Mouse (Mus musculus): ENCODE results near the gene Gga2. TPM values are rescaled to one million over a fixed set of nuclear protein-coding genes. Genes with fewer than 3 reads are reported as not detected.

Gga2 gene
- polyA plus RNA-seq, 1 experiment from 2014 or later = 98.0 TPM

DNA sequence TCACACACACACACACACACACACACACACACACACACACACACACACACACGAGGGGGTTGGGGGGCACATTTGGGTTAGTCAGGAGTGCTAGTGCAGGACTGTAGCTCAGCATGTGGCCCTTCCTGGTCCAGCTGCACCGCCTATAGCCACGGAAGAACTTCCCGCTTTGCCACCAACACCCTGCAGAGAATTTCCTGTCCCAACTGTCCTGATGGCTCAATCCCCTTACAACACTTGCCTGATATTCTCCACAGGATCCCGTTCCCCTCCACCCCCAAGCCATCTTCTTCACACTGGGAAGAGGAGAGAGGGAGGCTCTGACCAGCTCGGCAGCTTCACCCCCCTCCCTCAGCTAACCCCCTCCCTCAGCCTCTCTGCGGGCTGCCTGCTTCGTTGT, 20.6 kb downstream of the Gga2 start:
- Histone ChIP-seq H3K27me3 (replicated peaks) (no peaks in the 10 kb centered on the region), H3K9me3 (replicated peaks) (peaks cover 10% of the 10 kb centered on the region), H3K9ac (no peak overlapping the region), H3K4me1 (replicated peaks) (no peaks in the 10 kb centered on the region), H3K4me3 (no peak overlapping the region), H3K4me2 (no peak overlapping the region), H3K36me3 (peaks cover 88% of the 10 kb centered on the region), H3K27ac (ENCODE audit: poor library complexity, severe bottlenecking) (no peak overlapping the region)
- ATAC-seq (ENCODE audit: insufficient number of reproducible peaks, low FRiP score) = no peak
- 74% methylated on average over 8 of the region's 8 CpGs for WGBS

- Histone ChIP-seq H3K4me1 (replicated peaks) (no peaks in the 10 kb centered on the region), H3K9ac (no peak overlapping the region), H3K36me3 (peaks cover 91% of the 10 kb centered on the region), H3K4me2 (no peak overlapping the region), H3K4me3 (no peak overlapping the region), H3K9me3 (replicated peaks) (peaks cover 10% of the 10 kb centered on the region), H3K27ac (ENCODE audit: poor library complexity, severe bottlenecking) (no peak overlapping the region), H3K27me3 (replicated peaks) (no peaks in the 10 kb centered on the region)
- 84% methylated on average over 5 of the region's 5 CpGs for WGBS
- ATAC-seq (ENCODE audit: insufficient number of reproducible peaks, low FRiP score) = no peak
These were observed 25.1 kb downstream of the Gga2 start for GRCm38 (mm10) chr7:121995961-121996360.

GRCm38 (mm10) chr7:121981307-121981871, 39.6 kb downstream of the Gga2 start, which contains the start of gene Cog7:
Cog7 (minus strand) TSS chr7:121981711.
- Histone ChIP-seq H3K27ac (ENCODE audit: poor library complexity, severe bottlenecking) (no peak within 1 kb of the TSS), H3K4me1 (replicated peaks) (0 out of 2 replicates have a peak, but pooled peaks cover 2% of the 10 kb centered on the region), H3K36me3 (peaks cover 4% of the 10 kb centered on the region; the same call in 1 of the 2 replicates), H3K9ac (peak within 1 kb of the TSS; percentile 84), H3K4me3 (peak within 1 kb of the TSS; percentile 88), H3K4me2 (peak within 1 kb of the TSS; percentile 74), H3K9me3 (replicated peaks) (no peaks in the 10 kb centered on the region), H3K27me3 (replicated peaks) (no peaks in the 10 kb centered on the region)
- WGBS = under 1% methylated on average over 55 of the region's 55 CpGs
- peak; percentile 88 for ATAC-seq (ENCODE audit: insufficient number of reproducible peaks, low FRiP score)

DNA sequence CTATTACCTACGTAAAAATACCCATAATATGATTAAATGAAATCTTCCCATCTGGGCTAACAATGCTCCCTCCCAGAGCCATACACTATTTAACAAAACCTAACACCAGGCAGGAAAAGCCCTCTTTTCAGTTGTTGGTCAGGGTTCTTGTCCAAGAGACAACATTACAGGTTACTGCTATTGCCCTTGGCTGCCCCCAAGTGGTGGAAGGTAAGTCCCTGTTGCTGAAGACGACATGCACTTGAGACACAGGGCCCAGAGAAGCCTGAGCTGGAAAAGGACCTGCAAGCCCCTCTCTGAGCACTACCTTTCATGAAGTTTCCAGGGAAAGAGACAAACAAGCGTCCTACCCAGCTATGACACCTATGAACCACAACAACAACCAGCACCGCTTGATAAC, 46.0 kb downstream of the Gga2 start:
- WGBS = 52% methylated on average over 4 of the region's 4 CpGs
- Histone ChIP-seq H3K36me3 (peaks cover 38% of the 10 kb centered on the region), H3K9ac (no peak overlapping the region), H3K4me1 (replicated peaks) (no peaks in the 10 kb centered on the region), H3K4me2 (no peak overlapping the region), H3K9me3 (replicated peaks) (no peaks in the 10 kb centered on the region), H3K27ac (ENCODE audit: poor library complexity, severe bottlenecking) (no peak overlapping the region), H3K27me3 (replicated peaks) (no peaks in the 10 kb centered on the region), H3K4me3 (no peak overlapping the region)
- no peak for ATAC-seq (ENCODE audit: insufficient number of reproducible peaks, low FRiP score)

DNA sequence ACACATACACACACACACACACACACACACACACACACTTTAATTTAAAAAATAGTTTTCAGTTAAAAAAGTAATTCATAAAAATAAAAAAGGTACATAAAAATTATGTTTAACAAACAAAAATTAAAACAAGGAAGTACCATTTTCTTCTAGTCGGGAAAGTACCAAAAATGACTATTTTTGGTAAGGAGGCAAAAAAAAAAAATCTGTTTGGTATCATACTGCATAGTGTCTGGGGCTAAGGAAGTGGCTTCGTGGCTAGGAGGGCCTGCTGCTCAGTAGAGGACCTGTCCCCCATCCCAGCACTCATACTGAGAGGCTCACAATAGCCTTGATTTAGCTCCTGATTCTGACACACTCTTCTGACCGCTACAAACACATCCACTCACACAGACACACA, 49.3 kb downstream of the Gga2 start:
- no peak for ATAC-seq (ENCODE audit: insufficient number of reproducible peaks, low FRiP score)
- H3K4me3 ChIP-seq = no peak overlapping the region
- H3K27ac ChIP-seq (ENCODE audit: poor library complexity, severe bottlenecking) = no peak overlapping the region
- H3K27me3 ChIP-seq (replicated peaks) = no peaks in the 10 kb centered on the region
- H3K9me3 ChIP-seq (replicated peaks) = no peaks in the 10 kb centered on the region
- H3K36me3 ChIP-seq = peaks cover 42% of the 10 kb centered on the region
- H3K9ac ChIP-seq = no peak overlapping the region
- H3K4me1 ChIP-seq (replicated peaks) = peaks cover 5% of the 10 kb centered on the region
- H3K4me2 ChIP-seq = no peak overlapping the region
- WGBS = 83% methylated on average over 3 of the region's 3 CpGs

GRCm38 (mm10) chr7:121970250-121970649, 50.8 kb downstream of the Gga2 start:
- Histone ChIP-seq H3K27ac (ENCODE audit: poor library complexity, severe bottlenecking) (no peak overlapping the region), H3K4me2 (no peak overlapping the region), H3K9me3 (replicated peaks) (no peaks in the 10 kb centered on the region), H3K4me3 (no peak overlapping the region), H3K36me3 (peaks cover 41% of the 10 kb centered on the region), H3K9ac (no peak overlapping the region), H3K27me3 (replicated peaks) (no peaks in the 10 kb centered on the region), H3K4me1 (replicated peaks) (peaks cover 5% of the 10 kb centered on the region)
- 70% methylated on average over 9 of the region's 9 CpGs for WGBS
- no peak for ATAC-seq (ENCODE audit: insufficient number of reproducible peaks, low FRiP score)

- Histone ChIP-seq H3K4me1 (replicated peaks) (peaks cover 5% of the 10 kb centered on the region), H3K4me2 (no peak overlapping the region), H3K9me3 (replicated peaks) (peaks cover 3% of the 10 kb centered on the region), H3K27me3 (replicated peaks) (no peaks in the 10 kb centered on the region), H3K36me3 (peaks cover 41% of the 10 kb centered on the region), H3K27ac (ENCODE audit: poor library complexity, severe bottlenecking) (no peak overlapping the region), H3K4me3 (no peak overlapping the region), H3K9ac (no peak overlapping the region)
- ATAC-seq (ENCODE audit: insufficient number of reproducible peaks, low FRiP score) = no peak
- 88% methylated on average over 9 of the region's 9 CpGs for WGBS
These were observed 52.2 kb downstream of the Gga2 start for GRCm38 (mm10) chr7:121968816-121969215.

GRCm38 (mm10) chr7:121968242-121968641, 52.8 kb downstream of the Gga2 start:
- H3K4me3 ChIP-seq = no peak overlapping the region
- peaks cover 8% of the 10 kb centered on the region for H3K4me1 ChIP-seq (replicated peaks)
- no peak for ATAC-seq (ENCODE audit: insufficient number of reproducible peaks, low FRiP score)
- no peaks in the 10 kb centered on the region for H3K27me3 ChIP-seq (replicated peaks)
- peaks cover 3% of the 10 kb centered on the region for H3K9me3 ChIP-seq (replicated peaks)
- H3K27ac ChIP-seq (ENCODE audit: poor library complexity, severe bottlenecking) = no peak overlapping the region
- peaks cover 35% of the 10 kb centered on the region for H3K36me3 ChIP-seq
- H3K4me2 ChIP-seq = no peak overlapping the region
- 23% methylated on average over 8 of the region's 8 CpGs for WGBS
- no peak overlapping the region for H3K9ac ChIP-seq

DNA sequence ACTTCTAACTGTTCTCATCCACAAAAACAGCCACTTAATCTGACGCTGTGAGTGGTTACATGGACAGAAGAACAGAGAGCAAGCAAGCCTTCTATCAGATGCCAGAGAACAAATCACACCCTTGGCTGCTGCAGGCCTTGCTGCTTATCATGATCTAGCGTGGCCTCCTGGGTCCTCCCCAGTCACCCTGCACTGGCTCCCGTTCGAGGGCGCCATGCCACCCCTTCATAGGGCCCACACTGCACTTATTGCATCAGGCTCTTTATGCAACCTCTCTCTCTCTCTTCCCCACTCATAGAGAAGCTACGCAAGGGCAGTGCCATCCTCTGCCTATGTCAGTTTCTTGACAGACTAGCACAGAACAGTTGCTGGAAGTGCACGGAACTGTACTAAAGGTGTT, 54.9 kb downstream of the Gga2 start:
- no peak overlapping the region for H3K9ac ChIP-seq
- H3K9me3 ChIP-seq (replicated peaks) = peaks cover 3% of the 10 kb centered on the region
- WGBS = 83% methylated on average over 7 of the region's 7 CpGs
- H3K4me3 ChIP-seq = no peak overlapping the region
- H3K4me2 ChIP-seq = no peak overlapping the region
- H3K27me3 ChIP-seq (replicated peaks) = no peaks in the 10 kb centered on the region
- no peak overlapping the region for H3K27ac ChIP-seq (ENCODE audit: poor library complexity, severe bottlenecking)
- H3K36me3 ChIP-seq = peaks cover 38% of the 10 kb centered on the region
- ATAC-seq (ENCODE audit: insufficient number of reproducible peaks, low FRiP score) = no peak
- H3K4me1 ChIP-seq (replicated peaks) = peaks cover 9% of the 10 kb centered on the region

GRCm38 (mm10) chr7:121963883-121964398, 57.1 kb downstream of the Gga2 start:
- H3K4me2 ChIP-seq = no peak overlapping the region
- H3K4me3 ChIP-seq = no peak overlapping the region
- H3K9ac ChIP-seq = no peak overlapping the region
- H3K27me3 ChIP-seq (replicated peaks) = no peaks in the 10 kb centered on the region
- H3K27ac ChIP-seq (ENCODE audit: poor library complexity, severe bottlenecking) = no peak overlapping the region
- peaks cover 3% of the 10 kb centered on the region for H3K9me3 ChIP-seq (replicated peaks)
- H3K4me1 ChIP-seq (replicated peaks) = peaks cover 9% of the 10 kb centered on the region
- H3K36me3 ChIP-seq = peaks cover 27% of the 10 kb centered on the region
- 54% methylated on average over 6 of the region's 6 CpGs for WGBS
- ATAC-seq (ENCODE audit: insufficient number of reproducible peaks, low FRiP score) = no peak

DNA sequence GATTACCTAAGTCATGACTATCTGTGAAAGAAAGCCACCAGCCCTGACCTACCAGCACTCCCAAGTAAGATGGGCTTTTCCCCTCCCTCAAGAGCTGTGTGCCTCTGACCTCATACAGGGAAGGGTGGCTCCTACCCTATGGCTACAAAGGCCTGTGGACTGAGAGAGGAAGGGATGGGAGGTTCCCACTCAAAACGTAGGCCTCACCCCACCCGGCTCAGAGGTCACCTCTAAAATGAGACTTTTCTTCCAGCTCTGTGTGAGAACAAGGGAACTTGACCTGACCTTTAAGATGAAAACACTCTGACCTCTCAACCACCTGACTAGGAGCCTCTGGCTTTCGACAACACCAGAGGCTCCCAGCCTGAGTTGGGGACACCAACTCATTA, 58.5 kb downstream of the Gga2 start:
- H3K9ac ChIP-seq = no peak overlapping the region
- H3K9me3 ChIP-seq (replicated peaks) = peaks cover 3% of the 10 kb centered on the region
- H3K4me1 ChIP-seq (replicated peaks) = peaks cover 4% of the 10 kb centered on the region; the same call in 1 of the 2 replicates
- H3K27ac ChIP-seq (ENCODE audit: poor library complexity, severe bottlenecking) = no peak overlapping the region
- ATAC-seq (ENCODE audit: insufficient number of reproducible peaks, low FRiP score) = no peak
- no peaks in the 10 kb centered on the region for H3K27me3 ChIP-seq (replicated peaks)
- no peak overlapping the region for H3K4me3 ChIP-seq
- WGBS = 72% methylated on average over 3 of the region's 3 CpGs
- no peak overlapping the region for H3K4me2 ChIP-seq
- peaks cover 25% of the 10 kb centered on the region for H3K36me3 ChIP-seq

All from heart, embryonic 12.5 days (tissue).